Mouse (Mus musculus): Measurements from ENCODE around the gene Hnrnph3.

The Hnrnph3 gene

GRCm38 (mm10) chr10:63032956-63033355 is 8.9 kb upstream of the Hnrnph3 start:
- intact Hi-C loops (cut with DNase I): no loop called here

- intact Hi-C loops (cut with DNase I): no loop called here
Observed at GRCm38 (mm10) chr10:63032267-63032666, 8.2 kb upstream of the Hnrnph3 start.

GRCm38 (mm10) chr10:63028396-63028795 is 4.4 kb upstream of the Hnrnph3 start:
- intact Hi-C loops (cut with DNase I): loop anchor here (2.0 kb wide), 1 partner anchor 30 kb away; no protein-coding TSS in a partner anchor

DNA sequence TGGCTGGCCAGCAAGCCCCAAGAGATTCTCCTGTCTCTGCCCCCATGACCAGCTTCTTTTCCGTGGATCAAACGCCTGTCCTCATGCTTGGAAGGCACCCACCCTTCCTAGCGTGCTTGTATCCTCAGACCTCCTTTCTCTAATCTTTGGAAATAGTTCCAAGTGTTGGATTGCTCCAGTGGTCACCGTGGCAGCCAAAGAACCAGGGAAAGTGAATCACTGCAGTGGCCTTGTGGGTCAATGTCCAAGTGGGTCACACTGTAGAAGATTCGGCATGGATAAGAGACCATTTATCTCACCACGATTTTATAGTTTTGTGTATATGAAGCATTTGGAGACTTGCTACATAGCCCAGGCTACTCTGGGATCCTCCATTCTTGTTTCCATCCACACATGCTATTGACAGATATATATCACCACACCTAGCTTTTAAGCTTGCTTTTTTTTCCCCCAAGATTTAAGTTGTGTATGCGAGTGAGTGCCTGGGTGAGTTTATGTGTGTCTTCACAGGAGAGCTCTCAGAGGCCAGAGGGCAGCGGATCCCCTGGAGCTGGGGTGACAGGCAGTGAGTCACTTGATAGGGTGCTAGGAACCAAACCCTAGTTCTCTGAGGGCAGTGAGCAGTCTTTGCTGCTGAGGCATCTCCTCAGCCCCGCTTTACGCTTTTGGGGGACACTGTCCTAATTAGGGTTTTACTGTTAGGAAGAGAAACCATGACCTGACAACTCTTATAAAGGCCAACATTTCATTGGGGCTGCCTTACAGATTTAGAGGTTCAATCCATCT is 3.6 kb upstream of the Hnrnph3 start:
- intact Hi-C loops (cut with DNase I): loop anchor here (2.0 kb wide), 1 partner anchor 31 kb away; no protein-coding TSS in a partner anchor

DNA sequence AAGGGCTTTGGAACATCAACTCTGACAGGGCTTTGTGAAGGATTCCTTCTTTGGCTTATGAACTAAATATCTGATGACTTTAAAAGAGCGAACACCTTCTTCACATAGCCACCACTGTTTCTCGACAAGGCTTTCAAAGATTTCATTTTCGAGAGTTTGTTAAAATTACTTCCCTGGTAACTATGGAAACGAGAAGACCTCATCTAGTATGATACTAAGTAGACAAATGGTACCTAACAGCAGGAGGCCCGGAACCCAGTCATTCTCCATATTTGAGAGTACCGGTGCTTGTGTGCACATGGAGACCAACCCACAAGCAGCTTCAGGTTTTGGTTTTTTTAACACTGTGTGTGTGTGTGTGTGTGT is 2.8 kb upstream of the Hnrnph3 start:
- intact Hi-C loops (cut with DNase I): no loop called here

DNA sequence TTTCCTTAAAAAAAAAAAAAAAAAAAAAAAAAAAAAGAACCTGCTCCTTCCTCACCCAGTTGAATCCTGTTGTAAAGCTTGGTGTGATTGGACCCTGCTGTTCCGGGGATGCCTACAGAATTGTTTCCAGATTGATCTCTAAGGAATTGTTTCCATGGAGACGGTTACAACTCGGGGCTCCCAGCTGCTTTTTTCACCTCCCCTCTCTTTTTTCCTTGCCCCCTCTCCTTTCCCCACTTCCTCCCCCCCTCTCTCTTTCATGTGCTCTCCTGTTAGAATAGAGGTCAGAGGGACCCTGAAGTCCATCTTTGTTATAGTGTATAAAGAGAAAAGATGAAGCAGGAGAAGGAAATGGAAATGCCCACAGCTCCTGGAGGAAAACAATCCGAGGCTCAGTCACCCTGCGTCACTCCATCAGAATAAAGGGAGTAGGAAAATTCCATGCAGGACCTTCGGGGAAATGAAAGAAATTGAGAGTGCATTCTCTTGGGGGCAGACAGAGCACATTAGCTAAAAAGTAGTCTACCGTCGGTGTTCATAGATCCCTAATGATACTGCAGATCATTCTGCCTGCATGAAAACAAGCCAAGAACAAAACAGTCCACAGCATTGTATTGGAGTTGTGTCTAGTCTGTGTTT is 2.3 kb upstream of the Hnrnph3 start:
- intact Hi-C loops (cut with DNase I): no loop called here

GRCm38 (mm10) chr10:63025491-63026011 is 1.5 kb upstream of the Hnrnph3 start:
- intact Hi-C loops (cut with DNase I): no loop called here

GRCm38 (mm10) chr10:63025016-63025415 is 999 bp upstream of the Hnrnph3 start:
- intact Hi-C loops (cut with DNase I): no loop called here

DNA sequence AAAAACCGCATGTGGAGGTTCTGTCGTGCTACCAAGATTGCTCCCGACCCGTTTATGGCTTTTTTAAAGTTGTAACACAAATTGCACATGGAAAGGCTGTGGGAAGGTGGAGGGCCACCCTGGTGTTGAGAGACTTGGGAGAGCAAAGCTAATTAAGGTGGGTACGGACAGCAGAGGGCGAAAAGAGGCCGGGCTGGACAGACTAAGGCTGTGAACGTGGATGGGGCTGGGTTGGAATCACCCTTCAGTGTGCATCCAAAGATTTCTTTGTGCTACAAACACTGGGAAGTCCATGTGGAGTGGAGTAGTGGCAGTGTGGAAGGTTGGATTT is 528 bp upstream of the Hnrnph3 start:
- intact Hi-C loops (cut with DNase I): no loop called here

DNA sequence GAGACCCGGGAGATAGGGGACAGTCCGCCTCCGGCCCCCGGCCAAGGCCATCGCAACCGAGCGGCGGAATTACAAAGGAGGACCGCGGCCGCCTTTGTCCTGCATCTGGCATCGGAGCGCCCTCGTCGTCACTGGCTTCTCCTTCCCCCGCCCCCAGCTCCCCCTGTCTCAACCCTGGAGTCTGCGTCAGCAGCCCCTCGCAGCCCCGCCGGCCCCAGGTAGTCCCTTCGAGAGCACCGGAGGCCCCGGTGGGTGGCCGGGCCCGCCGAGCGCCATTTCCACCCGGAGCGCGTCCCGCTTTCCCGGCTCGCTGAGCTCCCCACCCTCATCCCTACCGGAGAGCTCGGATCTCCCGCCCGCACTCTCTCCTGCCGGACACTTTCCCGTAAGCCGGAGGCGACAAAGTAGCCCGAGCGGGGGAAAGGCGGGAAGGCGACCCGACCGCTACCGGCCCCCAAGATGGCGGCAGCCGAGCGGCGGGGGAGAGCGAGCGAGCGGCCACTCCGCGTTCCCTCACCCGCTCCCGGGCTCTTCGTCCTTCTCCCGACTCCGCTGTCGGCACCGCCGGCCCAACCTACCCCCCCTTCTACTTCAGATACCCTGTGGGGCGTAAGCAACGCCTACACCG is 782 bp downstream of the Hnrnph3 start:
- intact Hi-C loops (cut with DNase I): no loop called here

DNA sequence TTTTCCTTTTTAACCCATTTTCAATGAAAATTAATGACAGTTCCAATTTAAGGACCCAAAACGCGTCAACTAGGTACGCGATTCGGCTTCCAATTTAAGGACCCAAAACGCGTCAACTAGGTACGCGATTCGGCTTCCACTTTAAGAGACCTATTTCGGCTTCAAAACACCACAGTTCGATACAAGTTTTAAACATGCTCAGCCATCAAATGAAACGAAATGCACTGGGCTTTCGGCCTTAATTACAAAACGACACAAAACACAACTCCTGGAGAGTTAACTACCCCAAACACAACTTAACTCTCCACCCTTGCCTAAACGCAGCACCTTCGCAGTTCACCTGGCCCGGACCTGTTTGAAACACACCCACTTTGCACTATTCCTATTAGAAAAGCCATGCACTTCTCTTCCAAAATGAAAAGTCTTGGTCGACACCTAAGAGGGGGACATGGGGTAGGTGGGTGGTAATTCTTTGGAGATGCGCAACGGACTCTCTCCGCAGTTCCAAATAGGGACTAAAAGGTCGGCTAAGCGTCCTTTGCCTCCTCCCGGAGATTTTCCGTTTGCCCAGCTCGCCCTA is 1.4 kb downstream of the Hnrnph3 start:
- intact Hi-C loops (cut with DNase I): no loop called here

DNA sequence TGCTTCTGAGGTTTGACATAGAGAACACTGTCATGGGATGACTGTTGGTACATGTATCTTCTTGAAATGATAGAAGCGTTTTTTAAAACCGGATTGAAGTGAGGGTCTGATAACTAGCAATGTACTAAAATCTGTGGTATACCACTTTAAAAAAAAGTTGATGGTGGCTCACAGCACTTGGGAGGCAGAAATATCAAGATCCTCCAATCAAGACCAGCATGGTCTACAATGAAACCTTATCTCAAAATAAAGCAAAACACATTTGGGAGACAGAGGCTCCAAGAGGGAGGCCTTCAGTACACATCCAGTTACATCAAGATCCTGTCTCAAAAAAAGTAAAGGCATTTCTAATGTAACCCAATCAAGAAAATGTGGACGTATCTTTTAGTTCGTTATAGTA is 2.3 kb downstream of the Hnrnph3 start:
- intact Hi-C loops (cut with DNase I): no loop called here

GRCm38 (mm10) chr10:63019304-63019703 is 4.7 kb downstream of the Hnrnph3 start:
- intact Hi-C loops (cut with DNase I): no loop called here

GRCm38 (mm10) chr10:63014168-63014567 is 9.8 kb downstream of the Hnrnph3 start:
- intact Hi-C loops (cut with DNase I): no loop called here

DNA sequence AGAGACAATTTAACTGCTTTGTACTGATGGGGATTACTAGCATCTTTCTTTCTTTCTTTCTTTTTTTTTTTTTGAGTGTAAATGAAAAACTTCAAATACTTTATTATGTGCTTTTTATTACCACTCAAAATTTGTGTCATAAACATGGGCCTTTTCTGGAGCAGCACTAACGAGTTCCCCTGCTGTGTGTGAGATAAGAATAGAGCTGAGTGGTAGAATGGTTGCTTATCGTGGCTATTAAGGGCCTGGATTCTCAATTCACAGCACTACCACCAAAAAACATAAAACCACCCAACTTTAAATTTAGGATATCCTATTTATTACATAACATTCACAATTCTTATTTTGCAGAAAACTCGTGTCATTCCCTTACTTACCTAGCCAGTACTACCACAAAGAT is 10.5 kb downstream of the Hnrnph3 start:
- intact Hi-C loops (cut with DNase I): no loop called here

GRCm38 (mm10) chr10:63011556-63011955 is 12.5 kb downstream of the Hnrnph3 start:
- intact Hi-C loops (cut with DNase I): no loop called here

- intact Hi-C loops (cut with DNase I): no loop called here
Observed at GRCm38 (mm10) chr10:63010268-63010667, 13.7 kb downstream of the Hnrnph3 start.

- intact Hi-C loops (cut with DNase I): no loop called here
Observed at GRCm38 (mm10) chr10:63008193-63008592, 15.8 kb downstream of the Hnrnph3 start.

DNA sequence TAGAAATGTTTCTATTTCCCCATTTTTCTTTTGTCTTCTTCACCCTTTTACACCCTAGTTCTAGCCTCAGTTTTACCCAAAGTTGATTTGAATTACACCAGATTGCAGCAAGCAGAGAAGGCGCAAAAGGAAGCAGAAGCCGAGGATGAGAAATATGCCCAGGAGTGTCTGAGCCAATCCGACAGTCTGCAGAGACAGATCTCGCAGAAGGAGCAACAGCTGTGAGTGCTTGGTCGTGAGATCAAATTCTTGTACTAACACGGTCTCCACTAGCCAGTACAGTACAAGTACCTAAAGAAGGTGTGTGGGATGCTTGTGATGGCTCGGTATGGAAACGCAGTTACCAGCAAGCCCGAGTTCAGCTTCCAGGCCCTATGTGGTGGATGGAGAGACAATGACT is 19.5 kb downstream of the Hnrnph3 start:
- intact Hi-C loops (cut with DNase I): no loop called here

DNA sequence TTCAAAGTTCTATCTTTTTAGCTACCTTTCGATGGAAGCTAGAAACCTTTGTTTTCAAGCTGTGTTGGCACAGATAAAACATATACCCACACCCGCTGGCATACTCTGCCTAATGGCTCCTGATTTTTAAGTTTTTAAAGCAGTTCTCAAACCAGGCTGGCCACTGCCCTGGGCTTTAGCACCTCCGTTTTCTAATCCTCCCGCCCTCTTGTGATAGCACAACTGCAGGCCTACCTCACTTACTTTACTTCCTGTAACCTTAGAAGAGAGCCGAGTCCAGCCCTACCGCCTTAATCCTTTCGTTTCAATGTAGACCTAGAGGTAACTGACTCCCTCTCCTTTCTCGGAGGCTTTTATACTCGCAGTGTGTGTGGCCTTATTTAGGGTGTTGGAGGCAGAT is 20.8 kb downstream of the Hnrnph3 start:
- intact Hi-C loops (cut with DNase I): no loop called here

GRCm38 (mm10) chr10:63000584-63000983 is 23.4 kb downstream of the Hnrnph3 start:
- intact Hi-C loops (cut with DNase I): no loop called here

GRCm38 (mm10) chr10:62993991-62994390 is 30.0 kb downstream of the Hnrnph3 start:
- intact Hi-C loops (cut with DNase I): no loop called here
